Mouse (Mus musculus) gastrocnemius, postnatal 36 days (tissue): ENCODE data around the gene Gm49027. TPM values are rescaled to one million over a fixed set of nuclear protein-coding genes. Genes with fewer than 3 reads are reported as not detected.
A peak's percentile ranks its signal among the peaks of the same experiment; 100 is the strongest.

Source experiments
- DNase-seq, 2 experiments: peaks; one replicate each; pipeline ENCODE4 v3.0.0; 2022
- intact Hi-C: fragments of 180-260 bp; cut with DNase I; formaldehyde crosslinking; loops from one replicate; pipeline ENCODE4 v1.15.1; 2025
- microRNA-seq, 2 experiments: library from miRNA; unstranded; fragments of <30 nt; microRNA quantifications; one replicate each; pipeline ENCODE4 v1.2.0; 2021
- total RNA-seq, 2 experiments: library from RNA; stranded (reverse); gene quantifications; 2 replicates each; pipeline ENCODE4 v1.2.3; 2021

The Gm49027 gene
- total RNA-seq, 2 experiments from 2014 or later, result not detected

- intact Hi-C loops, result no loop called here
- peak; percentile 55 to 68 for DNase-seq
These were observed 17.2 kb downstream of the Gm49027 start for GRCm38 (mm10) chr5:123507936-123508723.

GRCm38 (mm10) chr5:123501973-123502372, 23.3 kb downstream of the Gm49027 start:
- intact Hi-C loops, result no loop called here
- DNase-seq, result no peak

- no peak for DNase-seq
- intact Hi-C loops, result loop anchor here (2.0 kb wide), 1 partner anchor 55 kb away; no protein-coding TSS in a partner anchor
These were observed 25.6 kb downstream of the Gm49027 start for GRCm38 (mm10) chr5:123499717-123500116.

GRCm38 (mm10) chr5:123489935-123490334, 35.4 kb downstream of the Gm49027 start:
- DNase-seq, result peak; percentile 38 to 44
- intact Hi-C loops, result no loop called here

- DNase-seq, result no peak
- intact Hi-C loops, result no loop called here
These were observed 36.0 kb downstream of the Gm49027 start, which contains the start of the genes Lrrc43 and Il31 for GRCm38 (mm10) chr5:123489112-123489785. TSS of gene Lrrc43 (plus strand) at chr5:123489305. TSS of gene Il31 (minus strand) at chr5:123489489.

GRCm38 (mm10) chr5:123487659-123488395, 37.5 kb downstream of the Gm49027 start:
- intact Hi-C loops, result no loop called here
- no peak for DNase-seq

GRCm38 (mm10) chr5:123473817-123474216, 51.5 kb downstream of the Gm49027 start:
- intact Hi-C loops, result no loop called here
- no peak for DNase-seq

GRCm38 (mm10) chr5:123470784-123471400, 54.4 kb downstream of the Gm49027 start:
- DNase-seq, result no peak
- intact Hi-C loops, result no loop called here

- intact Hi-C loops, result no loop called here
- no peak for DNase-seq
These were observed 60.6 kb downstream of the Gm49027 start for GRCm38 (mm10) chr5:123464638-123465037.

Small RNAs within 50 kb of the gene (microRNA-seq; reads per million reads assigned to microRNA genes)
- gene Mir7647, result 0 reads per million in 2 experiments

Other genes starting within 250 kb of the Gm49027 start
- gene Bcl7a, start 181.7 kb downstream of the Gm49027 start, total RNA-seq, result 10 to 100 TPM in 1 of 2 experiments, 1 to 10 TPM in 1; 6.6 to 10.7 TPM
- gene Mlxip, start 130.7 kb downstream of the Gm49027 start, total RNA-seq, result 10 to 100 TPM; 49.7 to 50.7 TPM
- not detected for gene Lrrc43, start 36.2 kb downstream of the Gm49027 start, total RNA-seq
- not detected for gene Il31, start 36.0 kb downstream of the Gm49027 start, total RNA-seq
- not detected for gene B3gnt4, start 15.0 kb downstream of the Gm49027 start, total RNA-seq
- 10 to 100 TPM; 36.1 to 39.0 TPM for gene Diablo, start 1.3 kb downstream of the Gm49027 start, total RNA-seq
- 10 to 100 TPM; 28.6 to 31.1 TPM for gene Vps33a, start 47.5 kb upstream of the Gm49027 start, total RNA-seq
- 100 to 1,000 TPM; 264 to 276 TPM for gene Clip1, start 159.1 kb upstream of the Gm49027 start, total RNA-seq
- 10 to 100 TPM in 1 of 2 experiments, 1 to 10 TPM in 1; 9.9 to 17.6 TPM for gene Zcchc8, start 195.6 kb upstream of the Gm49027 start, total RNA-seq
- 10 to 100 TPM; 30.2 to 40.5 TPM for gene Rsrc2, start 223.9 kb upstream of the Gm49027 start, total RNA-seq
- gene Kntc1, start 224.2 kb upstream of the Gm49027 start, total RNA-seq, result under 1 TPM; 0.69 to 0.92 TPM